Mouse (Mus musculus): ENCODE measurements around the gene Arhgap15.

GRCm38 (mm10) chr2:44444938-44445337, 696.3 kb downstream of the Arhgap15 start:
- TF ChIP-seq ZNF384 (IDR thresholded peaks at IDR 0.05; ENCODE audit: low read depth, low read length) = no peak
- no peak for TF ChIP-seq HCFC1 (IDR thresholded peaks at IDR 0.05; ENCODE audit: borderline replicate concordance, insufficient read depth, low read length)
- TF ChIP-seq MAFK (IDR thresholded peaks at IDR 0.05; ENCODE audit: insufficient read depth, low read depth, low read length) = no peak
- TF ChIP-seq CHD2 (IDR thresholded peaks at IDR 0.05; ENCODE audit: low read depth, low read length) = no peak
